Mouse (Mus musculus): ENCODE data around the gene Fhl3.

Fhl3 gene

GRCm38 (mm10) chr4:124755526-124755925 lies 55.0 kb downstream of the Fhl3 start:
- peak; percentile 56 for DNase-seq (ENCODE audit: low read depth, low spot score)
